Mouse (Mus musculus) cerebellum, postnatal 4 days (tissue): ENCODE data around the gene Cdkl2.

Experiments
- DNase-seq, 2 experiments: peaks; one replicate each; pipeline ENCODE4 v3.0.0; 2022; ENCODE audit warnings: low spot score in 2 of 2, mixed read lengths in 1 of 2

Cdkl2 gene

GRCm38 (mm10) chr5:91993061-91993460, 50.6 kb downstream of the Cdkl2 start:
- DNase-seq: no peak

DNA sequence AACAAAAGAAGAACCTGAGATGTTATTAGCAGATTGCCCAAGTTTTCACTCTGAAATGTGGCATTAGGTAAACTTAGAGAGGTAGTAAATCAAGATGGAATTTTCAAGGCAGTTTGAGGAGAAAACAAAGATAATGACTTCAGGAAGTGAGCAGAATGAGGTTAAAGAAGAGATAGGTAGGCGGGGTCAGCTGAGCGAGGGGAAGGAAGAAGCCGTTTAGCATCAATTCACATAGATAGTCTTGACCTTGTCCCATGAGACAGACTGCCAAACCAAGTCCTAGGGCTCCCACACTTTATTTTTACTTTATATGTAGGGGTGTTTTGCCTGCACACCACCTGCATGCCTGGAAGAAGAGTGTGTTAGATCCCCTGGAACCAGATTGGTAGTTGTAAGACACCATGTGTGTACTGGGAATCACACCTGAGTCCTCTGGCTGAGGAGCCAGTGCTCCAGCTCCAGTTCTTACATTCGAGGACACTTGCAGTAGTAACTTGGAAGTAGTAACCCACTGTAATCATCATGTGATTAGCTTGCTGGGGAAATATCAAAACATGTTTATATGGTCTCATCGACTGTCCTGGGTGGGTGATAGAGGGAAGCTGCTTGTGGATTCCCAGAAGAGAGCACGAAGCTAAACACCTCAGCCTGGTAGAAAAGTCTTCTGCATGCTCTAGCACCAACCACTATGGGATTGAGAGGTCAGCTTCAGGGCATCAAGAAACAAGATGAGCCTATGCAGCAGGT, 52.3 kb downstream of the Cdkl2 start:
- no peak for DNase-seq

DNA sequence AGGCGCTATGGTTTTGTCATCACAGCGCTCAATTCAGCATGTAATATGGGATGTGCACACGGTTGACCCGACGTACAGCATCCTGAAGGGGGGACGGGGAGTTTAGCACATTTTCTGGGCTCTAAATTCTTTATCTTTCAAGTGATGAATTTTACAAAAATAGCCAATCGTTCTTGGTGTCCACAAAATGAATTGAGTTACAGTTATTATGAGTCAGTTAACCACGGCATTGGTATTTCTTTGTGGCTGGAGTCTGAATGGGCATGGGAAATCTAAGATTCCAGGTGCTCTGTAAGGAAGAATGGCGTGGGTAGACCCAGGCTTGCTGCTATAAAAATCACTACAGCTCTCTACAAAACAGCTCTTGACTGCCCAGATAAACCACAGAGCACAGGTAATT, 54.4 kb downstream of the Cdkl2 start:
- DNase-seq: no peak

DNA sequence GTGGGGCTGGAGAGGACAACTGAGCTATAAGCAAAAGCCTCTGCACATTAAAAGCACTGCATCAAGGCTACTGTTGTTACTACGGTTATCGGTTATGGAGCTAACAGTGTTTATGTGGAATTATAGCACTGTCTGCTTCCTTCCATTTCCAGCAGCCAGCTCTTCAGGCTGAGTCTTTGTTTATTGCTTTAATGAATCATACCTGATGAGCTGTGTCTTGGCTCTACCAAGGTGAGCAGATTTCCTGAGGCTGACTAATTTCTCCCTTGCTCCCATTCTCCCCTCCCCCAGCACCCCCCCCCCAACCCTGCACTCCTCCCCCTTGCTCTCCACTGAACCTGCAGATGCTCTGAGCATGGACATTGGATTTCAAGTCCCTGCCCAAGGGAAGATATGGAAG, 55.9 kb downstream of the Cdkl2 start:
- no peak for DNase-seq

DNA sequence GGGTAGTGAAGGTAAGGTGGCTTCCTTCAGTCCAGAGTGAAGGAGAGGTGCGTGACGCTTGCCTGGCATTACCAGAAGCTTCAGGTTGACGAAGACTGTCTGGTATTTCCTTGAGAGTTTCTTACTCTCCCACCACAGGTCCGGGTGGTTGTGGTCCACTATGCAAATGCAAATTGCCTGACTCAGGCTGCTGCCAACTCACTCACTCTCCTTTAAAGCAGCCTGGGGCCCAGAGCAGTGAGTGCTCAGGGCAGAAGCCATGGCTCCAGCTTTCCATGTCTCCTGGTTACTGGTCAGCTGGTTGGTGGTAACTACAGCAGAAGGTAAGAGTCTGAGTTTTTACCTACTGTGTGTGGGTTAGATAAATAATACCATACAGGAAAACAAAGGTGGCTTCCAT, 56.4 kb downstream of the Cdkl2 start, which contains the start of gene Odaph:
Odaph (plus strand) TSS at position 240 of the 400 bp plus-strand sequence.
- no peak for DNase-seq

- DNase-seq: no peak
Measured at GRCm38 (mm10) chr5:91985721-91986120, 58.0 kb downstream of the Cdkl2 start.

DNA sequence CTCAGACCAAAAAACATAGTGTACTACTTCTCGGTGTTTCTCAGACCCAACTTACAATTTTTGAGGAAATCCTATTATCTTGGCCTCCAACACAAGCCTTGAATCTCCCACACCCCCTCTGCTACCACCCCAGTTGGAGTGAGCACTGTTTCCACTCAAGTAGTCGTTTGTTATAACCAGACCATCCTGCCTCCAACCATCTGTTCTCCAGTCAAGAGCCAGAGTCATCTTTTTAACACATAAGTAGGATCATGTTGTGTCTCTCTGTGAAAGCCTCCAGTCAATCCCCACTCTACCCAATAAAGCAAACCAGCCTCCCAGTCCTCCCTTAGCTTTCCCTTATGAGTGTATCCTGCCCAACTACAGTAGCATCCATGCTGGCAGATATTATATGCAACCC, 60.2 kb downstream of the Cdkl2 start:
- no peak for DNase-seq

- DNase-seq: no peak
Measured at GRCm38 (mm10) chr5:91981176-91981840, 62.4 kb downstream of the Cdkl2 start.

DNA sequence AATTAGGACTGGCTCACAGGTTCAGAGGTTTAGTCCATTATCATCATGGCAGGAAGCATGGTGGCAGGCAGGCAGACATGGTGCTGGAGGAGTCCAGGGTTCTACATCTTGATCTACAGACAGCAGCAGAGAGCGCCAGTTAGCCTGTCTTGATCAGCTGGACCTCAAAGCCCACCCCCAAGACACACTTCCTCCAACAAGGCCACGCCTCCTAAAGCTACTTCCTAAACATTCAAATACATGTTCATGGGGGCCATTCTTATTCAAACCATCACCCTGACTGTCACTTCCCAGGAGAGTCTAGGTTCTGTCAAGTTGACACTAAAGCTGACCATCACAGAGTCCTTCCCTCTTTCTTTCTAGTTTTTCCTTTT, 66.3 kb downstream of the Cdkl2 start:
- DNase-seq: no peak

DNA sequence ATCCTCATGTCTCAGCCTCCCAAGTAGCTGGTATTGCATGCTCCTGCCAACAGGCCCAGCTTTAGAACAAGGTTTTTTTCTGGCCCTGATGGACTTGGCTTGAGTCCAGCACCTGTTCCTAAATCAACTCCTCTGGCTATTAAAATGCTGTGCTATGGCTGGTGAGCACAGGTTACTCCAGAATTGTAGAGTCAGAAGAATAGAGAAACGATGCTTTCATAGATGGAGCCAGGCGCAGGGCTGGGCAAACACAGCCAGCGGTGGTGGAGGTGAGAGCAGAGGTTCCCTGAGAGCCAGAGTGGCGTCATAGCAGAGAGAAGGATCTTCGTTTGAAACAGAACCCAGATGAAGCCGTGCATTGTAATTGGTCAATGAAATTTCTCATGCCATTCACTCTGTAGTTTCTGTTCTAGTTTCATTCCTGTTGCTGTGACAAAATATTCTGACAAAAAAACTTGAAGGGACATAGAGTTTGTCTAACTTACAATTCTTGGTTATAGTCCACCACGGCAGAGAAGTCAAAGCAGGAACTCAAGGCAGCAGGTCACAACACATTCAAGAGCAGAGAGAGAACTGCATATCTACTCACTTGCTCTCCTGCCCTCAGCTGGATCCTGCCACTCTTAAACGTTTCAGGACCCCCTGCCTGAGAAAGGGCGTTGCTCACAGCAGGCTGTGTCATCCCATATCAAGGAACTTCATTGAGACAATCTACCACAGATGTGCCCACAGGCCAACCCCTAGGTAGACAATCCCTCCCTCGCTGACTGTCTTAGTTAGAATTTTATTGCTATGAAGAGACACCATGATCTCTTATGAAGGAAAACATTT, 66.9 kb downstream of the Cdkl2 start:
- no peak for DNase-seq

DNA sequence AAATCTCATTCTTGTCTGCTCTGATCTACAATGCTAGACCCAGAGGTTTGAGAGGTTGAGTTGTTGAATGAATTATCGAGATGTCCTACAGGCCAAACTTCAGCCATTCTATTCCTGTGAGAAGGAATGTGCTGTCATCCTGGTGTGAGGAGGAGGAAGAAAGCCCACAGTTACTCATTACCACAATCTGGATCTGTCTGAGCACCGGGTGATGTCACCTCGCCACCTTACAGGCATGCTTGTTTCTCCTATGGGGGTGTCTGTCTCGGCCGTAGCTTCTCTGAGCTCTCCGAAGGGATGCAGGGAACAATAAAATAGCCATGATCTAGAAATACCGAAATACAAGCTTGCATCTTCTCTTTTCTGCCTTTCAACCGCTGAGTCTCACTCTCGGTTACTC, 67.9 kb downstream of the Cdkl2 start:
- DNase-seq: no peak

DNA sequence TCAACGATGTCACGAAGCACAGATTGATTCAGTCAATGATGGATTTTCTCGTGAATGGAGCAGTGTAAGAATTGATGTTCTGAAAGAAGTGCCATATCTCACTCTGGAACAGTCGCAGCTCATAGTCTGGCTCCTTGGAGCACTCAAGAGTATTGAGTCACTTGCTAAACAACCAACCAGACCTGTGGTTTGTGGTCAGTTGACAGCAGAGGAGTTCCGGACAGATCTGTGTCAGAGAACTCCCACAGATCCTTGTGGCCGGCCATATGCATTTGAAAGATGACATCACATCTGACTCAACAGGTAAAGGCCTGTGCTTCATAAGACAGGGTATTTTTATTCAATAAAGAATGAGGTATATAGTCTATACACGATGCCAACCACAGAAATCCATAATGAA, 69.7 kb downstream of the Cdkl2 start:
- DNase-seq: no peak

GRCm38 (mm10) chr5:91972046-91972445, 71.6 kb downstream of the Cdkl2 start:
- no peak for DNase-seq

DNA sequence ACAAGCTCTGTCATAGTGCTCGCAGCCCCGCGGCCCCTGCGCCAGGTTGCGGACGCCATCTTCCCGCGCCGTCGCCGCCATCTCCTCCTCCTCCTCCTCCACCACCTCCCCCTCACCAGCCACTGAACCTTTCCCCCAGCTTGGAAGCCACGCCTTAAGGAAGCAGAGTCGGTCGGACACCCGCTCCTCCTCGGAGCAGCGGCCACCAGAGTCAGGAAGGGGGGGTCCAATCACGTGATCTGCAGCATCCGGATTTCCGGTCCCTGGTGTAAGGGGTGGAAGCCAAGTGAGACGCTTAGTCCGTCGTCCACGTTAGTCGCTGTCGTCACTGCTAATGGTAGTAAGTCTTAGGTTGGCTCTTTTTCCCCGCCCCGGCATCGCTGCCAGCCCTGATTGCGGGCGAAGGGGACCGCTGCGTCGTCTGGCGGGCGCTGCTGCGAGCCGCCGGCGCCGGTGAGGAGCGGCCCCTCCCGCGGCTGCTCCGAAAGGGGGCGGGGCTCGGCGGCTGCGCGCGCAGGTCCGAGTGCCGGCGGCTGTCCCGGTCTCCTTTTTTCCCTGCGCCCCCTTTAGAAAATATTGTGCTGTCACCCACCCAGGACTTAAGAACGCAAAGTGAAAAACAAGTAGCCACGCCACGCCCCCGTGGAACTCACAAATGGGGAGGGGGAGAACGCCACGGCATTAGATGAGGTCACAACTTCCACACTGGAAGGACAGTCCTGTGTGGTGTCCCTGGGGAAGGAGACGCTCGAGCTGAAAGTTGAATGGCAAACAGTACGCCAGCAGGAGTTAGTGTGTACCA, 80.8 kb downstream of the Cdkl2 start, which contains the start of gene Rchy1:
Rchy1 (minus strand) TSS at position 430 of the 802 bp plus-strand sequence.
- peak; percentile 75 to 93 for DNase-seq

DNA sequence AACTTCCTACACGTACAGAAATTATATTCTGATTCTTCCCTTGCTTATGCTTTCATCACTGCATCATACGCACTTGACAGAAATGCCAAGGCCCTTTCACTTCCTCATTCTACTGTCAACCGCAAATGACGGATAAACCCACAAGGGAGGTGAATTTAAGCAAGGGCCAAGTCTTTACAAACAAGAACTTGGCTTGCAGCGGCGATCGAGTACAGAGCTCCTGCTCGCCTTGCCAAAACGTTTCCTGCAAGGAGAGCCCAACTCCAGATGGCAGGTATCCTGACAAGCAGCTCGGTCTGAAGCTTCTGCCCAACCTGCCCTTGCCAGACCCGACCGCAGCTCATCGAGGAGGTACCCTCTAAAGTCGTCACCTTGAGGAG, 81.4 kb downstream of the Cdkl2 start:
- DNase-seq: no peak

- no peak for DNase-seq
Measured at GRCm38 (mm10) chr5:91961370-91961769, 82.3 kb downstream of the Cdkl2 start.

DNA sequence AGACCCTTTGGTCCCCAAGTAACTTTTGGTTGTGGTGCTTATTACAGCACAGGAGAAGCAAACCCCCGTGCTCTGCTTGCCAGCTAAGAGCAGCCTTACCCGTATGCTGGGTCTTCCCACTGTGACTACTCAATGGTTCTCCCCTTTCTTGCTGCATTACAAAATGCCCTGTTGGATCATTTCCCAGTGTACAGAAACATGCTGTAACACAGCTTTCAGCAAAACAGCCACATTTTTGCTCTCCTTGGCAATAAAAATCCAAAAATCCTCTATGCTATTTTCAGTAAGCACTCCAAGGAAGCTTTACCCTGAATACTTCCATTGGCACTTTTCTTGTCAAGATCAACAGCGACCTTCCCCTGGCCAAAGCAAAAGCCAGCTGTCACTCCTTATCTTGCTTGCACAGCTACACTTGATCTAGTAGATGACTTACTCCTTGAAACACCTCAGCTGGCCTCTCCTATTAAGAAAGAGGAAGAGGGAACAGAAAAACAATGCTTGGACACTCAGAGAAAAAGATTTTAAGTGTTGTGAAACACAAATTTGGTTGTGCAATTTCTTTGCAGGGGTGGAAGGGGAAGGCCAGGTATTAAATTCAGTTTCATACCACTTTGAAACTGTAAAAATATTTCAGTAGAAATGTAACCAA, 83.0 kb downstream of the Cdkl2 start:
- DNase-seq: no peak

- DNase-seq: no peak
Measured at GRCm38 (mm10) chr5:91959986-91960385, 83.7 kb downstream of the Cdkl2 start.

DNA sequence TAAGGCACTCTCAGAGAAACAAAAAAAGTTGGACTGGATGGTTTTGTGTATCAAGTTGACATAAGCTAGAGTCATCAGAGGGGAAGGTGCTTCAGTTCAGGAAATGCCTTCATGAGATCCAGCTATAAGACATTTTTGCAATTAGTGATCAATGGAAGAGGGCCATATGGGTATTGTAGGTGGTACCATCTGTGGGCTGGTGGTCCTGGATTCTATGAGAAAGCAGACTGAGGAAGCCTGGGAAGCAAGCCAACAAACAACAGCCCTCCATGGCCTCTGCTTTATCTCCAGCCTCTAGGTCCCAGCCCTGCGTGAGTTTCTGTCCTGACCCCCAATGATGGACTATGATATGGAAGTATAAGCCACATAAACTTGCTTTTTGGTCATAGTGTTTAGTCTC, 84.6 kb downstream of the Cdkl2 start:
- DNase-seq: no peak

GRCm38 (mm10) chr5:91956991-91957760, 86.5 kb downstream of the Cdkl2 start:
- no peak for DNase-seq
